ENCODE assay signal across 20 mouse cellular contexts in genomic region chr16:58398604-58399003, GRCm38 (mm10).
"Had no signal": no experiment of that assay in that cellular context is flagged by ENCODE, and none has a peak within 500 bp of the region (broad histone marks: within the 10 kb centered on the region; RNA-seq: fewer than 3 reads in every experiment).

No protein-coding gene starts in this region.

- H3K9me3 ChIP-seq: lung, embryonic 15.5 days; midbrain, embryonic 10.5 days; midbrain, embryonic 12.5 days; neural tube, embryonic 13.5 days; neural tube, embryonic 15.5 days had no signal

- H3K36me3 ChIP-seq: lung, embryonic 15.5 days; midbrain, embryonic 10.5 days; midbrain, embryonic 12.5 days; neural tube, embryonic 13.5 days; neural tube, embryonic 15.5 days had no signal

- H3K9ac ChIP-seq: liver, postnatal 0 days; lung, embryonic 15.5 days; midbrain, embryonic 12.5 days; neural tube, embryonic 13.5 days; neural tube, embryonic 15.5 days had no signal

- H3K4me3 ChIP-seq: lung, embryonic 15.5 days; midbrain, embryonic 10.5 days; midbrain, embryonic 12.5 days; myocyte; neural tube, embryonic 13.5 days; neural tube, embryonic 15.5 days had no signal

- H3K4me2 ChIP-seq: lung, embryonic 15.5 days; midbrain, embryonic 12.5 days; neural tube, embryonic 13.5 days; neural tube, embryonic 15.5 days had no signal

- H3K27me3 ChIP-seq: lung, embryonic 15.5 days; midbrain, embryonic 12.5 days; neural tube, embryonic 13.5 days; neural tube, embryonic 15.5 days had no signal

- H3K4me1 ChIP-seq: lung, embryonic 15.5 days had no signal

- ATAC-seq: liver, postnatal 0 days; midbrain, embryonic 16.5 days had no signal

- H3K27ac ChIP-seq: lung, embryonic 15.5 days; midbrain, embryonic 10.5 days; midbrain, embryonic 12.5 days; neural tube, embryonic 13.5 days; neural tube, embryonic 15.5 days had no signal

- DNase-seq: liver, postnatal 0 days; lung, adult 2 months; lung, postnatal 14 days; lung, postnatal 4 days; midbrain, embryonic 14.5 days; retina, postnatal 1 day; right cerebral cortex, adult 18-20 months; right cerebral cortex, postnatal 25 days; right cerebral cortex, postnatal 4 days; spleen, adult 18-20 months; thymus, adult 18-20 months; thymus, postnatal 14 days; thymus, postnatal 36 days had no signal
